Mouse (Mus musculus) left cerebral cortex, postnatal 4 days (tissue): Measurements from ENCODE around the gene 2310057M21Rik. TPM values are rescaled to one million over a fixed set of nuclear protein-coding genes. Genes with fewer than 3 reads are reported as not detected.
A peak's percentile ranks its signal among the peaks of the same experiment; 100 is the strongest.
"Not testable (repeated sequence)": the region's sequence is repeated elsewhere in the genome, so short reads cannot be mapped to it uniquely, and the experiment has no call there.

ENCODE experiments used
- DNase-seq: peaks from one replicate; pipeline ENCODE4 v3.0.0-alpha.2; 2022
- intact Hi-C: fragments of 180-260 bp; cut with DNase I; formaldehyde crosslinking; loops from one replicate; pipeline ENCODE4 v1.15.1; 2025
- total RNA-seq, 2 experiments: library from RNA; stranded (reverse); gene quantifications; 2 replicates each; pipeline ENCODE4 v1.2.3; 2021

Gene 2310057M21Rik
- 10 to 100 TPM; 26.0 to 30.4 TPM for total RNA-seq

- intact Hi-C loops: no loop called here
- peak; percentile 97 for DNase-seq
Observed at GRCm38 (mm10) chr7:131362615-131363300, at the start of gene 2310057M21Rik. 2310057M21Rik (minus strand) TSS chr7:131362759.

GRCm38 (mm10) chr7:131411941-131412270 lies 49.3 kb upstream of the 2310057M21Rik start:
- intact Hi-C loops: no loop called here
- DNase-seq: no peak

GRCm38 (mm10) chr7:131411221-131411940 lies 48.8 kb upstream of the 2310057M21Rik start:
- DNase-seq: no peak
- intact Hi-C loops: no loop called here

GRCm38 (mm10) chr7:131410416-131411058 lies 48.0 kb upstream of the 2310057M21Rik start, which contains the start of the genes Ikzf5 and Acadsb:
Ikzf5 (minus strand) TSS chr7:131410521.
Acadsb (plus strand) TSS chr7:131410601.
- intact Hi-C loops: no loop called here
- peak; percentile 99 for DNase-seq

GRCm38 (mm10) chr7:131409988-131410385 lies 47.4 kb upstream of the 2310057M21Rik start:
- intact Hi-C loops: no loop called here

GRCm38 (mm10) chr7:131409321-131409987 lies 46.9 kb upstream of the 2310057M21Rik start:
- intact Hi-C loops: no loop called here
- no peak for DNase-seq

More at GRCm38 (mm10) chr7:131409988-131410385, 47.4 kb upstream of the 2310057M21Rik start:
- DNase-seq: no peak

- intact Hi-C loops: not testable (repeated sequence)
Observed at GRCm38 (mm10) chr7:131391761-131392160, 29.2 kb upstream of the 2310057M21Rik start.

GRCm38 (mm10) chr7:131371880-131372651 lies 9.5 kb upstream of the 2310057M21Rik start:
- intact Hi-C loops: no loop called here
- no peak for DNase-seq

More at GRCm38 (mm10) chr7:131391761-131392160, 29.2 kb upstream of the 2310057M21Rik start:
- not testable (repeated sequence) for DNase-seq

- intact Hi-C loops: no loop called here
- DNase-seq: no peak
Observed at GRCm38 (mm10) chr7:131371470-131371860, 8.9 kb upstream of the 2310057M21Rik start.

GRCm38 (mm10) chr7:131370648-131371469 lies 8.3 kb upstream of the 2310057M21Rik start, which contains the start of gene Pstk:
Pstk (plus strand) TSS chr7:131371141.
- intact Hi-C loops: no loop called here
- DNase-seq: peak; percentile 89

GRCm38 (mm10) chr7:131364131-131364530 lies 1.6 kb upstream of the 2310057M21Rik start:
- no peak for DNase-seq
- intact Hi-C loops: no loop called here

- no peak for DNase-seq
- intact Hi-C loops: no loop called here
Observed at GRCm38 (mm10) chr7:131362269-131362614, 317 bp downstream of the 2310057M21Rik start.

- intact Hi-C loops: no loop called here
Observed at GRCm38 (mm10) chr7:131356105-131356504, 6.5 kb downstream of the 2310057M21Rik start.

GRCm38 (mm10) chr7:131345856-131346541 lies 16.6 kb downstream of the 2310057M21Rik start:
- intact Hi-C loops: loop anchor here (10.0 kb wide), 1 partner anchor 231 kb away; no protein-coding TSS in a partner anchor
- DNase-seq: no peak

More at GRCm38 (mm10) chr7:131356105-131356504, 6.5 kb downstream of the 2310057M21Rik start:
- no peak for DNase-seq

GRCm38 (mm10) chr7:131337502-131338068 lies 25.0 kb downstream of the 2310057M21Rik start:
- intact Hi-C loops: no loop called here
- DNase-seq: no peak

GRCm38 (mm10) chr7:131333564-131333963 lies 29.0 kb downstream of the 2310057M21Rik start, which contains the start of gene Fam24a:
Fam24a (plus strand) TSS chr7:131333864.
- DNase-seq: no peak
- intact Hi-C loops: no loop called here

GRCm38 (mm10) chr7:131331688-131332087 lies 30.9 kb downstream of the 2310057M21Rik start:
- no peak for DNase-seq
- intact Hi-C loops: no loop called here

GRCm38 (mm10) chr7:131329416-131329815 lies 33.1 kb downstream of the 2310057M21Rik start, which contains the start of gene Fam24b:
Fam24b (minus strand) TSS chr7:131329516.
- no peak for DNase-seq
- intact Hi-C loops: no loop called here
